Mouse (Mus musculus): ENCODE results near the gene Efhb.

Efhb gene

GRCm38 (mm10) chr17:53364111-53364510 is 99.0 kb downstream of the Efhb start:
- DNase-seq (ENCODE audit: low read depth in 2 of 2, low spot score in 2 of 2) = no peak

Data from CD8-positive naive resting alpha-beta T cell, adult 2 months (primary cell).